Comparison of ENCODE assay signal across 27 mouse cellular contexts in the genomic region with DNA sequence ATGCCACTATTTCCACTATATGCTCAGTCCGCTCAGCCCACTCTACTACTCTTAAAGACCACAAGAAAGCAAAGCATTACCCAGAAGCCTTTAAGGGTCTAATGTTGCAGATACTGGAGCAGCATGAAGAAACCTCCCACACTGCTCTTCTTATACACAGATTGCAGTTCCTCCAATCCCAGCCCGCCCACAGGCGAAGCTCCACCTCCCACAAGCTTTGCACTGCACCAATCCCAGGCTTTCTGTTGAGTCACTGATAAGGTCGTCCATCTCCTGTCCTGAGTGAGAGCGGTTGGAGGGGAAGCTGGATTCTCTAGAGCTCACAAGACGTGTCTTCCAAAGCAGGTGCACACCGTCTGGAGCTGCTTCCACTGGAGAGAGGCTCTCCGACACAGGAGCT. TPM values are rescaled to one million over a fixed set of nuclear protein-coding genes. Genes with fewer than 3 reads are reported as not detected.
A peak's percentile ranks its signal among the peaks of the same experiment; 100 is the strongest.
DNase-seq lines count a peak whose midpoint lies in the region; ATAC-seq and TF ChIP-seq lines count a peak whose summit lies in the region.
"Had no signal": no experiment of that assay in that cellular context is flagged by ENCODE, and none has a peak within 500 bp of the region (broad histone marks: within the 10 kb centered on the region; RNA-seq: fewer than 3 reads in every experiment).

No protein-coding gene starts in this region.

- no peaks in the 10 kb centered on the region for H3K9me3 ChIP-seq in hindbrain, postnatal 0 days (ENCODE audit: low read length)
- H3K9me3 ChIP-seq: embryonic facial prominence, embryonic 15.5 days; forebrain, embryonic 10.5 days; kidney, embryonic 15.5 days; limb, embryonic 12.5 days; liver, embryonic 12.5 days; midbrain, embryonic 12.5 days; neural tube, embryonic 13.5 days had no signal

- WGBS in hindbrain, postnatal 0 days = 65% methylated on average over 8 of the region's 8 CpGs

- DNase-seq in gastrocnemius, adult 2 months = no peak
- DNase-seq in gastrocnemius, postnatal 10 days = no peak
- peak; percentile 32 for DNase-seq in layer of hippocampus, adult 9-11 months
- DNase-seq in layer of hippocampus, postnatal 10 days (ENCODE audit: low spot score in 2 of 2) = no peak
- peak; percentile 32 for DNase-seq in 3T3-L1 (ENCODE audit: low read depth, low spot score)
- DNase-seq in ZHBTc4 (ENCODE audit: low read depth, low spot score) = peak; percentile 76
- DNase-seq in hindbrain, postnatal 0 days (ENCODE audit: low spot score) = no peak
- no peak for DNase-seq in cerebellum, adult 11 months
- DNase-seq: adrenal gland, postnatal 25 days; cerebellum, adult 18-20 months; cerebellum, postnatal 25 days; forebrain, postnatal 0 days; kidney, postnatal 4 days; lung, postnatal 36 days; thymus, postnatal 25 days had no signal

- peak overlapping the region; percentile 72 for H3K27ac ChIP-seq in gastrocnemius, adult 2 months
- no peak overlapping the region for H3K27ac ChIP-seq in hindbrain, postnatal 0 days
- H3K27ac ChIP-seq: forebrain, embryonic 10.5 days; kidney, embryonic 15.5 days; limb, embryonic 12.5 days; liver, embryonic 12.5 days; midbrain, embryonic 12.5 days; neural tube, embryonic 13.5 days had no signal

- no peak overlapping the region for H3K9ac ChIP-seq in hindbrain, postnatal 0 days (replicated peaks; ENCODE audit: low read length)
- H3K9ac ChIP-seq: embryonic facial prominence, embryonic 15.5 days; forebrain, postnatal 0 days; kidney, embryonic 15.5 days; limb, embryonic 12.5 days; liver, embryonic 12.5 days; lung, embryonic 14.5 days; midbrain, embryonic 12.5 days; neural tube, embryonic 13.5 days had no signal

- no peaks in the 10 kb centered on the region for H3K27me3 ChIP-seq in hindbrain, postnatal 0 days (ENCODE audit: insufficient read depth, low read length)
- H3K27me3 ChIP-seq: embryonic facial prominence, embryonic 15.5 days; kidney, embryonic 15.5 days; midbrain, embryonic 12.5 days; neural tube, embryonic 13.5 days had no signal

- TF ChIP-seq CTCF in gastrocnemius, adult 2 months (IDR thresholded peaks at IDR 0.05) = no peak
- TF ChIP-seq CTCF in hindbrain, postnatal 0 days (IDR thresholded peaks at IDR 0.05; ENCODE audit: low read depth) = no peak

- H3K36me3 ChIP-seq in hindbrain, postnatal 0 days (ENCODE audit: insufficient read depth, low read length) = no peaks in the 10 kb centered on the region
- H3K36me3 ChIP-seq: embryonic facial prominence, embryonic 15.5 days; forebrain, embryonic 10.5 days; kidney, embryonic 15.5 days; limb, embryonic 12.5 days; liver, embryonic 12.5 days; midbrain, embryonic 12.5 days; neural tube, embryonic 13.5 days had no signal

- intact Hi-C loops in gastrocnemius, adult 2 months (cut with DNase I) = no loop called here

- no peak overlapping the region for H3K4me3 ChIP-seq in gastrocnemius, adult 2 months
- no peak overlapping the region for H3K4me3 ChIP-seq in hindbrain, postnatal 0 days (ENCODE audit: low read length)
- H3K4me3 ChIP-seq: embryonic facial prominence, embryonic 15.5 days; forebrain, embryonic 10.5 days; kidney, embryonic 15.5 days; limb, embryonic 12.5 days; liver, embryonic 12.5 days; midbrain, embryonic 12.5 days; neural tube, embryonic 13.5 days had no signal

- no peak overlapping the region for H3K4me2 ChIP-seq in hindbrain, postnatal 0 days (ENCODE audit: low read depth, low read length)
- H3K4me2 ChIP-seq: embryonic facial prominence, embryonic 15.5 days; kidney, embryonic 15.5 days; limb, embryonic 12.5 days; liver, embryonic 12.5 days; lung, embryonic 14.5 days; midbrain, embryonic 12.5 days; neural tube, embryonic 13.5 days had no signal

- H3K4me1 ChIP-seq in hindbrain, postnatal 0 days (ENCODE audit: insufficient read depth, low read length) = 0 out of 2 replicates have a peak, but pooled peaks cover 3% of the 10 kb centered on the region

- ATAC-seq in hindbrain, postnatal 0 days = no peak
- ATAC-seq: activated CD4-positive, CD25-positive, alpha-beta regulatory T cell, adult 4 months; forebrain, postnatal 0 days; hindbrain, embryonic 16.5 days; intestine, postnatal 0 days; liver, embryonic 12.5 days had no signal

RNA-seq across cellular contexts. Expression of a gene that starts 34.5 kb away (rescaled TPM):
- total RNA-seq in gastrocnemius, adult 2 months (2021) = 1 to 10 TPM; 5.3 to 8.3 TPM
- 10 to 100 TPM; 10.5 to 12.8 TPM for total RNA-seq in gastrocnemius, postnatal 10 days (2021)
- total RNA-seq in layer of hippocampus, postnatal 10 days (2021) = 1 to 10 TPM; 3.2 TPM
- total RNA-seq in hindbrain, postnatal 0 days (2014; rRNA removed) = 11.4 and 17.2 TPM in 2 replicates
- 2.2 and 2.8 TPM in 2 replicates for polyA plus RNA-seq in hindbrain, postnatal 0 days (2015; fragmentation: Nextera tagmentation; extraction: Ambion mirVana)
- total RNA-seq: hematopoietic stem cell, adult 5-6 weeks had no signal
- polyA plus RNA-seq: activated CD4-positive, CD25-positive, alpha-beta regulatory T cell, adult 4 months had no signal

Comparison
In these comparisons a context has a peak if more than half of its experiments do, and no peak if none do; other contexts are left out.
1. DNase-seq: peak in layer of hippocampus, adult 9-11 months (single experiment), 3T3-L1 (single experiment) and ZHBTc4 (single experiment); none in gastrocnemius, adult 2 months (single experiment), gastrocnemius, postnatal 10 days (single experiment), layer of hippocampus, postnatal 10 days (0 of 2), hindbrain, postnatal 0 days (single experiment) and cerebellum, adult 11 months (single experiment).